ENCODE assay signal across 20 mouse cellular contexts in the genomic region with DNA sequence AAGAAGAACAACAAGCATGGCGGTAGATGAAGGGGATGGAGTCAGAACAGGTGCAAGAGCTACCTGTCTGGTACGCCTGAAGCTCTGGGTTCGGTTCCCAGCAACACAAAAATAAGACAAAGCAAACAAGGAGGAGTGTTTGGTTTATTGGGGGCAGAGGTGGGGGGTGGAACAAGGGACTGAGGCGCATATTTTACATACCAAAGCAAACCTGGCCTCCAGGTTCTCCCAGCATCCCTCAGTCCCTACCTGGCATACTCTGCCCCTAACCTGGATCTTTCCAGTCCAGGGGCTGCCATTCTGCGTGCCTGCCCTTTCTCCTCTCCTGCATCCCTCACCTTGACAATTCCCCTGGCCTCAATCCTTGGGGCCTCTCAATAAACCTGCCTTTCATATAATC.
"Had no signal": no experiment of that assay in that cellular context is flagged by ENCODE, and none has a peak within 500 bp of the region (broad histone marks: within the 10 kb centered on the region; RNA-seq: fewer than 3 reads in every experiment).

No protein-coding gene starts in this region.

- DNase-seq: gastrocnemius, postnatal 14 days; heart, adult 2 months; heart, postnatal 10 days; heart, postnatal 4 days; kidney, adult 18-20 months; kidney, adult 8-10 months; kidney, postnatal 10 days; kidney, postnatal 25 days; kidney, postnatal 4 days; layer of hippocampus, adult 9-11 months; layer of hippocampus, postnatal 36 days; left cerebral cortex, postnatal 4 days had no signal

- H3K4me1 ChIP-seq: hindbrain, embryonic 12.5 days had no signal

- H3K27me3 ChIP-seq: heart, embryonic 12.5 days; hindbrain, embryonic 12.5 days; intestine, embryonic 15.5 days; limb, embryonic 13.5 days; limb, embryonic 15.5 days had no signal

- H3K9me3 ChIP-seq: heart, embryonic 10.5 days; heart, embryonic 12.5 days; hindbrain, embryonic 10.5 days; hindbrain, embryonic 12.5 days; intestine, embryonic 15.5 days; limb, embryonic 13.5 days; limb, embryonic 15.5 days; liver, embryonic 12.5 days had no signal

- H3K36me3 ChIP-seq: heart, embryonic 10.5 days; heart, embryonic 12.5 days; hindbrain, embryonic 10.5 days; hindbrain, embryonic 12.5 days; intestine, embryonic 15.5 days; limb, embryonic 13.5 days; limb, embryonic 15.5 days; liver, embryonic 12.5 days had no signal

- H3K4me3 ChIP-seq: heart, adult 2 months; heart, embryonic 10.5 days; heart, embryonic 12.5 days; hindbrain, embryonic 10.5 days; hindbrain, embryonic 12.5 days; intestine, embryonic 15.5 days; limb, embryonic 13.5 days; limb, embryonic 15.5 days; liver, embryonic 12.5 days had no signal
